Mouse (Mus musculus): ENCODE data around the gene Rnf167. TPM values are rescaled to one million over a fixed set of nuclear protein-coding genes. Genes with fewer than 3 reads are reported as not detected.

Gene Rnf167
- polyA plus RNA-seq, 1 experiment, result 9.0 TPM

DNA sequence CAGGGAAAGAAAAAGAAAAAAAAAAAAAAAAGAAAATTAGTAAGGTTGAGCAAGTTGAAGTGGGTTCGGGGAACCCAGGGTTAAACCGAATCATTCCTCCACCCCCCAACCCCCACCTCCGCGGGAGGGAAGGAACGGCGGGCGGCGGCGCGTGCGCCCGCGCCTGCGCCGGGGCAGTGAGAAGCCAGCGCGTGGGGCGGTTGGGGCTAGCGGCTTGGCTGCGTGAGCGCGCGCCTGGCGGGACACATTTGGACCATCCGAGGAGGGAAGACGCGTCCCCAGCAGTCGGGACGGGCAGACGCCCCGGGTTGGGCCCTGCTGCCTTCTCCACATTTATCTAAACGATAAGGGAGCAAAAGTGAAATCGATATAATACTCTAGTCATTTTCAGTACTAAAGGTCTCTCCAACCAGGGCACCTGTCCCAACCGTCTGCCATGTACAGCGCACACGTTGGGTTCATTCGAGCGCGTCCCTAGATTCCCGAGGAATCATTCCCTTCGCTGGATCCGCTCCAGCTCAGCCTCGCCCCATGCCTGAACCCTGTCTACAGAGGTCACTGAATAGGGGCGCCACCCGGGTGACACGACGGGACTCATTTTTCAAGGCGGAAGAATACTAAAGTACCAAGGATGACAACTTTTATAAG lies 8.0 kb downstream of the Rnf167 start:
- peak; percentile 69 for TF ChIP-seq MAX (IDR thresholded peaks at IDR 0.05)
- TF ChIP-seq MYOD1 (IDR thresholded peaks at IDR 0.05; ENCODE audit: control insufficient read depth, insufficient read length, low read depth), result no peak
- no peak for TF ChIP-seq FOSL1 (IDR thresholded peaks at IDR 0.05; ENCODE audit: insufficient read depth, low read length, poor library complexity, severe bottlenecking)
- no peak for TF ChIP-seq MYOG (IDR thresholded peaks at IDR 0.05; ENCODE audit: control insufficient read depth, extremely low read depth, insufficient read length)
- Histone ChIP-seq H3K79me2 (ENCODE audit: control insufficient read depth, insufficient read depth) (peaks cover 94% of the 10 kb centered on the region), H3K36me3 (ENCODE audit: control insufficient read depth, insufficient read depth) (peaks cover 50% of the 10 kb centered on the region), H3K27me3 (ENCODE audit: control insufficient read depth, insufficient read depth, insufficient read length) (no peaks in the 10 kb centered on the region), H3K4me3 (ENCODE audit: insufficient read depth, poor library complexity, severe bottlenecking) (peak overlapping the region; percentile 99), H3ac (ENCODE audit: control insufficient read depth, insufficient read length, low read depth) (peak overlapping the region; percentile 85), H3K79me3 (ENCODE audit: low read depth) (peaks cover 71% of the 10 kb centered on the region)

DNA sequence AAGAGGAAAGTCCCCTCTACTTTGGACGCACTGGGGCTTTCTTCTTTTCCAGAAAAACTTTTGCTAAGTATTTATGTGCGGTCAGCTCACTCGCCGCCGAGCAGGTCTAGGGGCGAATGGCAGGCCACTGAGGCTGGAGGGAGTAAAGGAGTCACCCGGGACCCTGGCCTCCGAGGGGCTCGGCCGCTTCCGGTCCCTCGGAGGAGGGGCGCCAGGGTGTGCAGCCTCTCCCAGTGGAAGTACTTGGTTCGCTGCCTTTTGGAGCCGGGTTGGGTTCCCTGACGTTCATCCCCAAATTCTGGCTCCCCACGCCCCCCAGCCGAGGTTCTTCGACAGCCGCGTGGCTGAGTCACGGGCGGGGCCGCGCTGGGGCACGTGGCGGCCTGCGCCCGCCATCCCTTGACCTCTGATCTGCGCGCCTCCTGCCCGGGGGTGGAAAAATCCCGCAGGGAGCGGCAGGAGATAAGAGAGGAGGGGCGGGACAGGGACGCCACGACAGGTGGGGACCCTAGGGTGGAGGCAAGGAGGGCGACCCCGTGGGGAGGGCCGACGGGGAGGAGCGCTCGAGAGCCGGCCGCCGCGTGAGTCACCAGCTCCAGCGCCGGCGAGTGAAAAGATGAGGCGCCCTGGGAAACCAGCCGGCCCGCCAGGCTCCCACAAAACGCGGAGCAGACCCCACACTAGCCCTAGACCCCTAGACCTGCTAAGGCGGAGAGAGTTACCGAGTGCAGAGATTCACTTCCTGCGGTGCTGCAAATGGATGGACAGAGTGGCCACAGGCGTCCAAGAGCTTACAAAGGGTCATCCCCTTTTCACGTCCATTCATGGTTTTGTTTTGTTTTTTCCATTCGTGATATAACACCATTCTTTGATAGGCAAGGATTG lies 8.8 kb downstream of the Rnf167 start:
- Histone ChIP-seq H3K27me3 (ENCODE audit: control insufficient read depth, insufficient read depth, insufficient read length) (no peaks in the 10 kb centered on the region), H3ac (ENCODE audit: control insufficient read depth, insufficient read length, low read depth) (peak overlapping the region; percentile 85)

DNA sequence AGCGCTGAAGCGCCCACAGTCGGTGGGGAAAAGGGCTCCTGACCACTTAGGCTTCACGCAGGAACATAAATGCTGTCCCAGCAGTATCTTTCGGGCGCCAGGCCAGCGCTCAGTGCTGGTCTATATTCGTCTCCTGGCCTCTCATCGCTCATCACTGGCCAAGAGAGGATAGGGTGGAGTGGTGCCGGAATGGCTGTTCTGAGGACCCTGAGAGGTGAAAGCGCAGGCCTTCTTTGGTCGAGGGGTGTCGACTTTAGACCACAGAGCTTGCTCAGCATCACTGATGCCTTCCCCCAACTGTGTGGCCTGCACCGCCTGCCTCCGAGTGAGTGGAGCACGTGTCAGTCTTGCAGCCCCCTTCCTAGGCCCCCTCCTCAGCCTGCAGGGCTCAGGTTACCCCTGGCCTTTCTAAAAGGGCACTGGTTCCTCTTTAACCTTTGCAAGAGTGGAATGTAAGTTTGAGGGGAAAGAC lies 9.5 kb downstream of the Rnf167 start:
- peak overlapping the region; percentile 99 for H3K4me3 ChIP-seq (ENCODE audit: insufficient read depth, poor library complexity, severe bottlenecking)
- peaks cover 50% of the 10 kb centered on the region for H3K36me3 ChIP-seq (ENCODE audit: control insufficient read depth, insufficient read depth)
- H3K27me3 ChIP-seq (ENCODE audit: control insufficient read depth, insufficient read depth, insufficient read length), result no peaks in the 10 kb centered on the region
- peaks cover 94% of the 10 kb centered on the region for H3K79me2 ChIP-seq (ENCODE audit: control insufficient read depth, insufficient read depth)
- TF ChIP-seq MAX (IDR thresholded peaks at IDR 0.05) (peak; percentile 83), USF1 (IDR thresholded peaks at IDR 0.05; ENCODE audit: low read depth) (peak; percentile 11), MYOD1 (IDR thresholded peaks at IDR 0.05; ENCODE audit: control insufficient read depth, insufficient read length, low read depth) (no peak)
- peak overlapping the region; percentile 85 for H3ac ChIP-seq (ENCODE audit: control insufficient read depth, insufficient read length, low read depth)
- peaks cover 68% of the 10 kb centered on the region for H3K79me3 ChIP-seq (ENCODE audit: low read depth)

More for the DNA sequence above, 8.8 kb downstream of the Rnf167 start:
- H3K79me2 ChIP-seq (ENCODE audit: control insufficient read depth, insufficient read depth), result peaks cover 94% of the 10 kb centered on the region
- TF ChIP-seq MYOD1 (IDR thresholded peaks at IDR 0.05; ENCODE audit: control insufficient read depth, insufficient read length, low read depth) (peak; percentile 83), USF1 (IDR thresholded peaks at IDR 0.05; ENCODE audit: low read depth) (peak; percentile 59), MAX (IDR thresholded peaks at IDR 0.05) (peak; percentile 98), FOSL1 (IDR thresholded peaks at IDR 0.05; ENCODE audit: insufficient read depth, low read length, poor library complexity, severe bottlenecking) (no peak), CEBPB (IDR thresholded peaks at IDR 0.05; ENCODE audit: low read depth) (no peak)
- H3K4me3 ChIP-seq (ENCODE audit: insufficient read depth, poor library complexity, severe bottlenecking), result peak overlapping the region; percentile 99
- H3K36me3 ChIP-seq (ENCODE audit: control insufficient read depth, insufficient read depth), result peaks cover 50% of the 10 kb centered on the region
- H3K79me3 ChIP-seq (ENCODE audit: low read depth), result peaks cover 71% of the 10 kb centered on the region

DNA sequence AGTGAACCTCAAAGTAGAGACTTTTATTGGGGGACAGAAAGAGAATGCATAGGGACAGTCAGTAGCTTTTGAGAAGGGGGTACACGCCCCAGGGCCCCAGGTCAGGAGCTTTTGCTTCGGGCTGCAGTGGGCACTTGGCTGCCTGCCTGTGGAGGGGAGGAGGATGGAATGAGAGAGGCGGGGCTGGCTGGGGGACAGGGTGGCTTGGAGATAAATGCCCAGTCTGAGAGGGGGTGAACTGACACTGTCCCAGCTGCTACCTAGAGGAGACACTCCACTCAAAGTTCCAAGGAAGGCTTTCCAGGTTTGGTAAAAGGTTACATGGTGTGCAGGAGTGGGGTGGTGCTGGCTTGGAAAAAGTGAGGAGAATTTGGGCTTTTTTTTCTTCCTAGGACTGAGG lies 9.9 kb downstream of the Rnf167 start, which contains the start of gene Eno3:
Gene Eno3, plus strand, starts transcription at position 239 of the 400 bp plus-strand sequence.
- Histone ChIP-seq H3K27me3 (ENCODE audit: control insufficient read depth, insufficient read depth, insufficient read length) (no peaks in the 10 kb centered on the region), H3K79me3 (ENCODE audit: low read depth) (peaks cover 65% of the 10 kb centered on the region), H3ac (ENCODE audit: control insufficient read depth, insufficient read length, low read depth) (peak within 1 kb of the TSS; percentile 85), H3K79me2 (ENCODE audit: control insufficient read depth, insufficient read depth) (peaks cover 94% of the 10 kb centered on the region), H3K36me3 (ENCODE audit: control insufficient read depth, insufficient read depth) (peaks cover 50% of the 10 kb centered on the region), H3K4me3 (ENCODE audit: insufficient read depth, poor library complexity, severe bottlenecking) (peak within 1 kb of the TSS; percentile 99)
- TF ChIP-seq FOSL1 (IDR thresholded peaks at IDR 0.05; ENCODE audit: insufficient read depth, low read length, poor library complexity, severe bottlenecking) (no peak), CTCF (IDR thresholded peaks at IDR 0.05; ENCODE audit: control insufficient read depth, insufficient read depth, insufficient read length) (no peak), MYOD1 (IDR thresholded peaks at IDR 0.05; ENCODE audit: control insufficient read depth, insufficient read length, low read depth) (no peak), USF1 (IDR thresholded peaks at IDR 0.05; ENCODE audit: low read depth) (no peak), MYOG (IDR thresholded peaks at IDR 0.05; ENCODE audit: control insufficient read depth, extremely low read depth, insufficient read length) (no peak), CEBPB (IDR thresholded peaks at IDR 0.05; ENCODE audit: low read depth) (no peak), MAX (IDR thresholded peaks at IDR 0.05) (no peak)

DNA sequence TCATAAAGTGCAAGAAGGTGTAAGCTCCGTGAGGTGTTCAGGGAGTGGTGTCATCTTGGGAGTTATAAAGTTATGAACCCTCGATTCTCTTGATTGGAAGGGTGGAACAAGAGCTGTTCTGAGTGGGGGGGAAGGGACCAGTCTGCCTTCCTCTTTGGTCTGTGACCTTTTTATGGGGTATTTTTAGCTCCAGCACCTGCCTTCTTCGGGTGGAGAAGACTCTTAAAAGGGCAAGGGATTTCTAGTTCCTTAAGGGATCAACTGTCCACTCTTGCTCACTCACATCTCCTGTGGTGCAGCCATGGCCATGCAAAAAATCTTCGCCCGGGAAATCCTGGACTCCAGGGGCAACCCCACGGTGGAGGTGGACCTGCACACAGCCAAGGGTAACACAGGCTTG lies 10.5 kb downstream of the Rnf167 start:
- Histone ChIP-seq H3K4me3 (ENCODE audit: insufficient read depth, poor library complexity, severe bottlenecking) (peak overlapping the region; percentile 99), H3K27me3 (ENCODE audit: control insufficient read depth, insufficient read depth, insufficient read length) (no peaks in the 10 kb centered on the region), H3K36me3 (ENCODE audit: control insufficient read depth, insufficient read depth) (peaks cover 50% of the 10 kb centered on the region), H3K79me2 (ENCODE audit: control insufficient read depth, insufficient read depth) (peaks cover 90% of the 10 kb centered on the region), H3ac (ENCODE audit: control insufficient read depth, insufficient read length, low read depth) (peak overlapping the region; percentile 74), H3K79me3 (ENCODE audit: low read depth) (peaks cover 59% of the 10 kb centered on the region)
- TF ChIP-seq MAX (IDR thresholded peaks at IDR 0.05), result no peak
- no peak for TF ChIP-seq USF1 (IDR thresholded peaks at IDR 0.05; ENCODE audit: low read depth)
- no peak for TF ChIP-seq CEBPB (IDR thresholded peaks at IDR 0.05; ENCODE audit: low read depth)
- no peak for TF ChIP-seq FOSL1 (IDR thresholded peaks at IDR 0.05; ENCODE audit: insufficient read depth, low read length, poor library complexity, severe bottlenecking)
- TF ChIP-seq MYOG (IDR thresholded peaks at IDR 0.05; ENCODE audit: control insufficient read depth, extremely low read depth, insufficient read length), result no peak
- TF ChIP-seq MYOD1 (IDR thresholded peaks at IDR 0.05; ENCODE audit: control insufficient read depth, insufficient read length, low read depth), result no peak
- TF ChIP-seq CTCF (IDR thresholded peaks at IDR 0.05; ENCODE audit: control insufficient read depth, insufficient read depth, insufficient read length), result no peak
